Mouse (Mus musculus): ENCODE data around the gene Syt13.

DNA sequence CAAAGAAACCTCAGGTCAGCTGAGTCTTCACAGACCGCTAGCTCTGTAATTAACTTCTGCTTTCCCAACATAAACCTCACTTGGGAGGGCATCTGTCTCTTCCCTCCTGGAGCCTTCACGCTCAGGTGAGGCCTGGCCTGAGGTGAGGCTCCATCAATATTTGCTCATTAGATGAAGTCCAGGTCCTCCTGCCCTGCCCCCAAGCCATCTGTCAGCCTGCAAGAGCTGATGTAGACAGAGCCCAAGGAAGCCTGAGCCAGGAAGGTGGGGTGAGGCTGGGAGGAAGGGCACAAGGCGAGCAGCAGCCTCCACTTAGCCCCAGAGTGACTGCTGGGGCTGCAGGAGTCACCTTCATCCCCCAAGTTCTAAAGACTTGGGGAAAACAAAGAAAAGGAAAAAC, 20.6 kb downstream of the Syt13 start:
- no peak for TF ChIP-seq CTCF (IDR thresholded peaks at IDR 0.05; ENCODE audit: control insufficient read depth, insufficient read depth, insufficient read length)
- TF ChIP-seq CEBPB (IDR thresholded peaks at IDR 0.05; ENCODE audit: low read depth): no peak
- no peak for TF ChIP-seq MYOG (IDR thresholded peaks at IDR 0.05; ENCODE audit: control insufficient read depth, extremely low read depth, insufficient read length)
- TF ChIP-seq USF1 (IDR thresholded peaks at IDR 0.05; ENCODE audit: low read depth): no peak
- no peak for TF ChIP-seq FOSL1 (IDR thresholded peaks at IDR 0.05; ENCODE audit: insufficient read depth, low read length, poor library complexity, severe bottlenecking)
- no peak for TF ChIP-seq MAX (IDR thresholded peaks at IDR 0.05)

Data from C2C12 (cell line).